Mouse (Mus musculus) left cerebral cortex, adult 18-20 months (tissue): ENCODE measurements around the gene Card9. TPM values are rescaled to one million over a fixed set of nuclear protein-coding genes. Genes with fewer than 3 reads are reported as not detected.

Experiments
- DNase-seq, 2 experiments: peaks; one replicate each; pipeline ENCODE4 v3.0.0; 2021 to 2022; ENCODE audit warnings: low spot score in 2 of 2, mixed read lengths in 1 of 2
- total RNA-seq, 2 experiments: library from RNA; stranded (reverse); gene quantifications; 2 replicates each; pipeline ENCODE4 v1.2.3; 2021

The Card9 gene
- total RNA-seq, 2 experiments from 2014 or later = 1.2 to 2.6 TPM

DNA sequence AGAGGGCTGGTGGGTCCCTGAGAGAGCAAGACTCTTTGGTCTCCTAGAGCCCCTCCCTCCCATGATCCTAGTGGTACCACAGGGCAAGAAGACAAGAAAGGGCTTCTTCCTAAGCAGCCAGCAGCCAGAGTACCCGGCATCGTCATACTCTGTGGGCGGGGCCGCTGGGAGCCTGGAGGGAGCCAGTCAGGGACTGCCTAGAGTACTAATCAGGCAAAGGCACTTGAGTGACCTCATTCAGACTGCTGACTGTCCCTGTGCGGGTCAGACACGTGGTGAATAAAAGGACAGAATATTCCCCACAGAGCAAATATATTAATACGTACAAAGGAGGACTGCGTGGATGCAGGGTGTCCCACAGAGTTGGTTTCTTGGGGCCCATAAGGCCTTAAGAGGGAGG, 31.3 kb downstream of the Card9 start:
- DNase-seq = peak in 1 of 2 experiments; percentile 52

DNA sequence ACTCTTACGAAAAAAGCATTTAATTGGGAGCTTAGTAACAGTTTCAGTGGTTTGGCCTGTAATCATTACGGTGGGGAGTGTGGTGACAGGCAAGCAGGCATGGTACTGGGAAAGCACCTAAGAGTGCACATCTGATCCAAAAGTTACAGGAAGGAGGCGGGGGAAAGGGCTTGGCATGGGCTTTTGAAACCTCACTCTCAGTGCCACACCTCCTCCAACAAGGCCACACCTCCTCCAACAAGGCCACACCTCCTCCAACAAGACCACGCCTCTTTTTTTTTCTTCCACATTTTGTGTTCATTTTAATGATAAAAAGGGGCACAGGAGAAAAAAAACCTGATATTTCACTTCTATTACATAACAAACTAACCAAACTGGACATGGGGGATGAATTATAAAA, 32.9 kb downstream of the Card9 start:
- DNase-seq = no peak

DNA sequence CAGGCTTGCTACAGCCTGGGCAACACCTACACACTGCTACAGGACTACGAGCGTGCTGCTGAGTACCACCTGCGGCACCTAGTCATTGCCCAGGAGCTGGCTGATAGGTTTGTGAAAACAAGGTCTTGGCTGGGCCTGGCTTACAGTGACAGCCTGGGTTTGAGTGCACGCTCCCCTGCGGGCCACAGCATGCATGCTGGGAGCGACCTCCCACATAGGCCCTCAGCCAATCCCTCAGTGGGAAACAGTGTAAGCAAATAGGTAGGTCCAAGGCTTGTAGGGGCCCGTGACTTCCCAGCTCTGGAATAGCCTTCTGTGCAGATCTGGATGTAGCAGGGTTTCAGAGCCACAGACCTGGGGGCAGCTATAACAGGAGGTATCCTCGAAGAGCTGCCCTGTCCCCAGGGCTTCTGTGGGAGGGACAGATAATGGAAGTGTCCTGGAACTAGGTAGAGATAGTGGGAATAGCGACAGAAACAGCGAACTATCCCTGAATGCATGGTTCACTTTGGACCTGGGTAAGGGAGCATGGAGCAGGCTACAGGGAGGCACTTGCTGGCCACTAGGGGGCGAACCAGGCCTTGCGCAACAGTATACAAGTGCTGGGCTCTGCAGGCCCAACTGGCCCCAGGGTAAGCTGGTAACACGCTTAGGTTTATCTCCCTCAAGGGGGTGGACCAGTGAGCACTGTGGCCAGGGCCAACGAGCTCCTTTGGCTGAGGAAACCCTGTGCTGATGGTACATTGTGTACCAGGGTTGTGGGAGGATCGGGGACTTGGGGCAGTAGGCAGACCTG, 35.1 kb downstream of the Card9 start:
- peak in 1 of 2 experiments; percentile 62 for DNase-seq

DNA sequence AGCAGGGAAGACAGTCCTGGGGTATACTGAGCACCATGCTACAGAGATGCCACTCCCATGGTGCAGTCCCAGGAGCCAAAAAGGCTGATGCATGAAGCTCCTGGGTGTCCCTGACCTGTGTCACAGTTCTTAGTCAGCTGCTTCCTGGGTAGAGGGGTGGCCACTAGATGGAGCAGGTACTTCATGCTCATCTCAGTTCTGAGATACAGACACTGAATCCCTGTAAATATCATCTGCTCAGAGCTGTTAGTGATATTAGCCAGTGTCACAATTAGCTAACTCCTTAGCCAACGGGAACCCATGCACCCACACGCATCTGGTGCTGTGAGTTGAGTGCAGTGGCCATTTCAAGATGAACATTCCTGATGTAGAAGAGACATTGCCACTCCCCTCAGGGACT, 35.8 kb downstream of the Card9 start:
- peak in 1 of 2 experiments; percentile 51 for DNase-seq

DNA sequence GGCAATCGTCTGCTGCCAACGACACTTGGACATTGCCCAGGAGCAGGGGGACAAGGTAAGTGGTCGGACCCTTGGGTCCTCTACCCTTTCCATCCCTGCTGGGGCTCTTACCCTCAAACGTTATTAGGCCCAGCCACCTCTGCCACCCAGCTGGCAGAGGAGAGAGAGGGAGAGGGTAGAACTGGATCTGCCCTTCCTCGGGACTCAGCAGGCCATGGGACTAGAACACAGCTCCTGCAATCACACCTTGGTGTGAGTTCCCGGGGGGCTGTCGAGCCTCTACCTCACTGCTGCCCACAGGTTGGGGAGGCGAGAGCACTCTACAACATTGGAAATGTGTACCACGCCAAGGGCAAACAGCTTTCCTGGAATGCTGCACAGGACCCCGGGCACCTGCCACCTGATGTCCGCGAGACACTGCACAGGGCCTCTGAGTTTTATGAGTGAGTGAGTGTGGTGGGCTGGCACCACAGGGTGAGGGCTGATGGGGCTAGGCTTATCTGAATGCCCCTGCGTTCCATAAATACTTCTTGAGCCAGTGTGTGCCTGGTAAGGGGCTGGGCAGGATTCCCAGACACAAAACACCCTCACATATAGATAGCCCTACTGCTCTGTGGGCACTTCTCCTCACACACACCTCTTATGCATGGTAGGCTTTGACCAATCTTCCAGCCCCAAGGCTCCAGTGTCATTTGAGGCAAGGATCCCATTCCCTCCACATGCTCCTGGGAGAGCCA, 37.0 kb downstream of the Card9 start:
- DNase-seq = no peak

DNA sequence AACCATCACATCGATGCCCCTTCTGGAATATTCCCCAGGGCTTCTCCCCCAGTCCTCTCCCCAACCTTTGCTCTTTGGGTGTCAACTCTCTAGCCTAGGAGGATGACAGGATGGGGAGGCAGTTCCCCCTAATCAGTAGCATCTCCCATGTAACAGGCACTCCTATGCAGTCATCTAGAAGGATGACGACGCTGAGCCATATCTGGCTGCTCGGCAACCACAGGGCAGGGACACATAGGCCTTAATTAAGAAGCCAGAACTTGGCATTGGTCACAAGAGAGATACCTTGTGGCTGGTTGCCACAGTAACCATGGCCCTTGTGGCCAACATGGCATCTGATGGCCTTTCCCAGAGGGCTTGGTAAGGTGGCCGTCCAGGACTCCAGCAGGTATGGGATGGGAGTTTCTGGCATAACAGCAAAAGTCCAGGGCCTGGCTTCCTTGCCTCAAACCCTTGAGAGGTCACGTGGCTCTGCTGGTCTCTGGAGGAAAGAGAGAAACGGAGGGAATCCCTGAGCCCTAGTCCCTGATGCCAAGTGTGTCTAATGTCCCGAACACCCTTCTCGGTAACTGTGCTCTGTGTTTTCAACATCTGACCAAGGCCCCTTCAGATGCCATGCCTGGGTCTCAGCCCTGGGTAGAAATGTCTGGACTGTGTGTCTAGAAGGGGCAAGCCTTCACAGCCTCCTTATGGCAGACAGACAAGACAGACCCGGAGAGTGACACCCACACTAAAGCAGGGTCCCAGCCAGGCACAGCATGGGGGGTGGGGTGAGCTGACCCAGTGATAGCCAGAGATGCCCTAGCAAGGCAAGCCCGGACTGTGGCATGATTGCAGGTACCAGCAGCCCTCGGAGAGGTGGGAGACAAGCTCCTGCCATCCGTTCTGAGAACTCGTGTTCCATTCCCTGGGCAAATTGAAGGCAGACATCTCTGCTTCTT, 40.2 kb downstream of the Card9 start:
- DNase-seq = no peak

- no peak for DNase-seq
Observed at GRCm38 (mm10) chr2:26319519-26320244, 41.0 kb downstream of the Card9 start.

GRCm38 (mm10) chr2:26319109-26319508, 41.6 kb downstream of the Card9 start:
- DNase-seq = no peak

- no peak for DNase-seq
Observed at GRCm38 (mm10) chr2:26317991-26318672, 42.6 kb downstream of the Card9 start.

- DNase-seq = no peak
Observed at GRCm38 (mm10) chr2:26317371-26317770, 43.3 kb downstream of the Card9 start.

GRCm38 (mm10) chr2:26316576-26317246, 44.0 kb downstream of the Card9 start:
- no peak for DNase-seq

DNA sequence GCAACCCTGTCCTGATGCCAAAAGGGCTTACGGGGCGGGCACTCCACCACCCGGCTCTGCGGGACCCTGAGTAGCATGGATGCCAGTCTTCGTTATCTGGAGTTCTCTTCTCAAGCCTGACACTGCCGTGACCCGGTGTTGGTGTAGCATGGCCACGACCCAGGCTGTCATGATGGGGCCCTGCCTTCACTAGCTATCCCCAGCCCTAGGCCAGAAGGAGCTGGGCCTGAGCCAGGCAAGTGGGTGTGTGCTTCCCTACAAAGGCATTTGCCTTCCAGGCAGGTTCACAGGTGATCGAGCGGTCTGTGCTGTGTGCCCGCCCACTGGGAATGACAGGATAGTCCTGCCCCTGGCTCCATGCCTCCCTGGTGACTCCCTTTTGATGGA, 44.8 kb downstream of the Card9 start:
- DNase-seq = peak; percentile 24 to 55

DNA sequence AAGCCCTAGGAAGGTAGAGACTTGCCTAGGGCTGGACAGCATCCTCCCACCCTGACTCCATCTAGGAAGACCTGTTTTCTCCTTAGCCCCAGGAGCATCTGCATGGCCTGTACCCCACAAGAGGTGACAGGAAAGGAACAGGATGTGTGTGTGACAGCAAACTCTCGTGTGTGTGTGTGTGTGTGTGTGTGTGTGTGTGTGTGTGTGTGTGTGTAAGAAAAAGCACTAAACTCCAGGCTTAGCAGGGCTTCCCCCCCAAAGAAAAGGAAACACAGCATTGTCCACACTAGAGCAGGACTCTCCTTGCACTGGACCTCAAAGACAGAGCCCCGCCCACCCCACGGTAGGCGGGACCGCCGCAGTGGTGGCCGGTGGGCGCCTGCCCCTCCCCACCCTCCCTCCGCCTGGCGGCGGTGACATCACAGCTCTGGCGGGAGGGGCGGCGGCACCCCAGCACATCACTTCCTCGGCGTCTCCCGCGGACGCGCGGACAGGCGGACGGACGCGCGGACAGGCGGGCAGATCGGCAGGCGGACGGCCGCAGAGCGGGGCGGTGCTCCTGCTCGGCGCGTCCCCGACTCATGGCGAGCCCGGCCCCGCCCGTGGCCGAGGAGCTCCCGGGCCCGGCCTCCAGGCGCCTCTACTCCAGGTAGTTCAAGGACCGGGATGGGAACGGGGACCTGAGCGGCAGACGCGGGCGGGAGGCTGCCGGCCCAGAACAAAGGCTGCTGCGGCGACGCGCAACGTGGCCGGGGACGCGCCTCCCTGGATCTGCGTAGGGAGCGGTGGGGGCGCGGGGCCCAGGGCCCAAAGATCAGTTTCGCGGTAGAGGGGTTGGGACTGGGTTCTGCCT, 45.4 kb downstream of the Card9 start, which contains the start of gene Gpsm1:
Gpsm1 (plus strand) TSS at position 444 of the 853 bp plus-strand sequence.
- DNase-seq = peak; percentile 63 to 81

- DNase-seq = no peak
Observed at GRCm38 (mm10) chr2:26314281-26315071, 46.2 kb downstream of the Card9 start.

DNA sequence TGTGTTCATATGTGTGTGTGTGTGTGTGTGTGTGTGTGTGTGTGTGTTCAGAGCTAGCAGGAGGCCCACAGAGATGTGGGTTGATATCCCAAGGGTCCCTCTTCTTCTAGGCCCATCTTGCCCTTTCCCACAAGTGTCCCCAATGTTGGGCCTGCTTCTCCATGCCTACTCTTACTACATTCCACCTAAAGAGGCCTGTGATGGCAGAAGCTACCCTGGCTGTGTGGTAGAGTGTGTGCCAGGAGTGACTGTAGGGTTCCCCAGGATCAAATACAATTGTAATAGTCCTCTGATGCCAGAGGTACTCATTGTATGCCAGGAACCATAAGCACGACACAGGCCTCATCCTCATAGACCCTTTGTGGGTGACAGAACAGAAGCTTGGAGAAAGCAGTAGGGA, 47.3 kb downstream of the Card9 start:
- no peak for DNase-seq

GRCm38 (mm10) chr2:26312812-26313211, 47.9 kb downstream of the Card9 start:
- no peak for DNase-seq

DNA sequence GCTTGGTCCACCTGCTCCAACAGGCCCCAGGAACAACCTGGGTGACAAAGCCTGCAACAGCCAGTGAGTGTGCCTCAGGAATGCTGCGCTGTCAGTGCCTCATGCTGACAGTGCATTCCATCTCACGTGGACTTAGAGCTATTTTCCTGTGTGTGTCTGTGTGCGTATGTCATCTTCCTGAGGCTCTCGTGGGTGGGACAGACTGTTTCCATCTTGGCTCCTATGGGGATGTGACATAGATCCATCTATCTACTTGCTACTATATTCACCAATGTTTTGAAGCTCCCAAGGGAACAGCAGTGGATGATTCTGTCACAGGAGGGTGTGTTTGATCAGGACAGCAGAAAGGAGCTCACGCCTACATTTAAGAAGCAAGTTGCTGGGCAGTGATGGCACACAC, 48.8 kb downstream of the Card9 start:
- DNase-seq = no peak

- DNase-seq = no peak
Observed at GRCm38 (mm10) chr2:26309739-26310138, 51.0 kb downstream of the Card9 start.
